Mouse (Mus musculus): ENCODE measurements at regions not wholly inside any gene's neighbourhood (a gene's known extent, or its start where the extent isn't known, plus 50 kb on each side); places are given as distances from the start of the nearest gene placed in this dataset.
"Not testable (repeated sequence)": the region's sequence is repeated elsewhere in the genome, so short reads cannot be mapped to it uniquely, and the experiment has no call there.

- Histone ChIP-seq H3K4me1 (peaks cover 7% of the 10 kb centered on the region; the same call in 1 of the 2 replicates), H3K9me3 (0 out of 2 replicates have a peak, but pooled peaks cover 5% of the 10 kb centered on the region), H3K27me3 (0 out of 2 replicates have a peak, but pooled peaks cover 11% of the 10 kb centered on the region), H3K36me3 (no peaks in the 10 kb centered on the region), H3K4me3 (no peak overlapping the region), H3K9ac (no peak overlapping the region), H3K27ac (no peak overlapping the region), H3K4me2 (replicated peaks) (no peak overlapping the region)
- WGBS = 84% methylated on average over 12 of the region's 12 CpGs
- no peak for ATAC-seq (ENCODE audit: low FRiP score, low read depth)
Measured at GRCm38 (mm10) chr16:93311644-93312043, 292.2 kb downstream of the Setd4 start.

- Histone ChIP-seq H3K9ac (no peak overlapping the region), H3K4me1 (peaks cover 7% of the 10 kb centered on the region; the same call in 1 of the 2 replicates), H3K27ac (no peak overlapping the region), H3K36me3 (no peaks in the 10 kb centered on the region), H3K27me3 (no peaks in the 10 kb centered on the region), H3K4me2 (replicated peaks) (no peak overlapping the region), H3K4me3 (no peak overlapping the region), H3K9me3 (0 out of 2 replicates have a peak, but pooled peaks cover 5% of the 10 kb centered on the region)
- no peak for ATAC-seq (ENCODE audit: low FRiP score, low read depth)
- 91% methylated on average over 2 of the region's 2 CpGs for WGBS
Measured at GRCm38 (mm10) chr16:93308666-93309360, 295.1 kb downstream of the Setd4 start.

GRCm38 (mm10) chr16:93306951-93307350 lies 296.9 kb downstream of the Setd4 start:
- H3K9me3 ChIP-seq = 0 out of 2 replicates have a peak, but pooled peaks cover 5% of the 10 kb centered on the region

GRCm38 (mm10) chr16:93306140-93306539 lies 297.7 kb downstream of the Setd4 start:
- not testable (repeated sequence) for H3K4me1 ChIP-seq; H3K36me3 ChIP-seq; H3K9me3 ChIP-seq; H3K9ac ChIP-seq; H3K27me3 ChIP-seq; H3K4me3 ChIP-seq; H3K27ac ChIP-seq; H3K4me2 ChIP-seq (replicated peaks); ATAC-seq (ENCODE audit: low FRiP score, low read depth)
- WGBS = 51% methylated on average over 7 of the region's 7 CpGs

More at GRCm38 (mm10) chr16:93306951-93307350, 296.9 kb downstream of the Setd4 start:
- Histone ChIP-seq H3K4me2 (replicated peaks) (no peak overlapping the region), H3K4me3 (no peak overlapping the region), H3K9ac (no peak overlapping the region), H3K36me3 (no peaks in the 10 kb centered on the region), H3K4me1 (peaks cover 4% of the 10 kb centered on the region), H3K27me3 (no peaks in the 10 kb centered on the region), H3K27ac (no peak overlapping the region)
- WGBS = 92% methylated on average over 18 of the region's 18 CpGs
- ATAC-seq (ENCODE audit: low FRiP score, low read depth) = no peak

- Histone ChIP-seq H3K9ac (no peak overlapping the region), H3K27ac (no peak overlapping the region), H3K4me3 (no peak overlapping the region), H3K27me3 (peaks cover 23% of the 10 kb centered on the region), H3K4me1 (peaks cover 16% of the 10 kb centered on the region), H3K9me3 (no peaks in the 10 kb centered on the region), H3K4me2 (replicated peaks) (no peak overlapping the region), H3K36me3 (no peaks in the 10 kb centered on the region)
- no peak for ATAC-seq (ENCODE audit: low FRiP score, low read depth)
- 41% methylated on average over 5 of the region's 5 CpGs for WGBS
Measured at GRCm38 (mm10) chr16:93294430-93294829, 309.4 kb downstream of the Setd4 start.

- Histone ChIP-seq H3K9me3 (no peaks in the 10 kb centered on the region), H3K4me2 (replicated peaks) (0 out of 2 replicates have a peak overlapping the region, but pooled peaks have one; percentile 19), H3K9ac (no peak overlapping the region), H3K27me3 (peaks cover 23% of the 10 kb centered on the region), H3K27ac (no peak overlapping the region), H3K4me1 (peaks cover 16% of the 10 kb centered on the region), H3K36me3 (no peaks in the 10 kb centered on the region), H3K4me3 (no peak overlapping the region)
- WGBS = 21% methylated on average over 13 of the region's 13 CpGs
- peak; percentile 86 for ATAC-seq (ENCODE audit: low FRiP score, low read depth)
Measured at GRCm38 (mm10) chr16:93292965-93293653, 310.8 kb downstream of the Setd4 start.

GRCm38 (mm10) chr16:93292181-93292834 lies 311.6 kb downstream of the Setd4 start:
- 26% methylated on average over 14 of the region's 14 CpGs for WGBS
- no peak for ATAC-seq (ENCODE audit: low FRiP score, low read depth)
- Histone ChIP-seq H3K27me3 (peaks cover 27% of the 10 kb centered on the region), H3K4me2 (replicated peaks) (peak overlapping the region; percentile 28), H3K36me3 (no peaks in the 10 kb centered on the region), H3K4me1 (peaks cover 16% of the 10 kb centered on the region), H3K27ac (no peak overlapping the region), H3K9me3 (no peaks in the 10 kb centered on the region), H3K4me3 (no peak overlapping the region), H3K9ac (no peak overlapping the region)

- WGBS = 55% methylated on average over 3 of the region's 3 CpGs
Measured at GRCm38 (mm10) chr16:93288036-93288435, 315.8 kb downstream of the Setd4 start.

GRCm38 (mm10) chr16:93287520-93287919 lies 316.3 kb downstream of the Setd4 start:
- H3K4me2 ChIP-seq (replicated peaks) = no peak overlapping the region
- H3K9ac ChIP-seq = no peak overlapping the region
- peaks cover 9% of the 10 kb centered on the region for H3K4me1 ChIP-seq
- no peak for ATAC-seq (ENCODE audit: low FRiP score, low read depth)
- H3K27me3 ChIP-seq = peaks cover 19% of the 10 kb centered on the region
- H3K4me3 ChIP-seq = no peak overlapping the region
- H3K27ac ChIP-seq = no peak overlapping the region
- H3K9me3 ChIP-seq = 0 out of 2 replicates have a peak, but pooled peaks cover 6% of the 10 kb centered on the region
- WGBS = 85% methylated on average over 2 of the region's 2 CpGs
- no peaks in the 10 kb centered on the region for H3K36me3 ChIP-seq

More at GRCm38 (mm10) chr16:93288036-93288435, 315.8 kb downstream of the Setd4 start:
- peaks cover 19% of the 10 kb centered on the region for H3K27me3 ChIP-seq
- no peak overlapping the region for H3K27ac ChIP-seq
- H3K4me3 ChIP-seq = no peak overlapping the region
- no peaks in the 10 kb centered on the region for H3K36me3 ChIP-seq
- no peak overlapping the region for H3K9ac ChIP-seq
- ATAC-seq (ENCODE audit: low FRiP score, low read depth) = no peak
- 0 out of 2 replicates have a peak, but pooled peaks cover 6% of the 10 kb centered on the region for H3K9me3 ChIP-seq
- no peak overlapping the region for H3K4me2 ChIP-seq (replicated peaks)
- H3K4me1 ChIP-seq = peaks cover 13% of the 10 kb centered on the region

GRCm38 (mm10) chr16:93286816-93287215 lies 317.0 kb downstream of the Setd4 start:
- Histone ChIP-seq H3K27ac (no peak overlapping the region), H3K9ac (no peak overlapping the region), H3K9me3 (0 out of 2 replicates have a peak, but pooled peaks cover 6% of the 10 kb centered on the region), H3K27me3 (peaks cover 19% of the 10 kb centered on the region), H3K4me3 (no peak overlapping the region), H3K4me2 (replicated peaks) (no peak overlapping the region), H3K36me3 (no peaks in the 10 kb centered on the region), H3K4me1 (peaks cover 2% of the 10 kb centered on the region; the same call in 1 of the 2 replicates)
- 85% methylated on average over 3 of the region's 3 CpGs for WGBS
- ATAC-seq (ENCODE audit: low FRiP score, low read depth) = no peak

- ATAC-seq (ENCODE audit: low FRiP score, low read depth) = no peak
- WGBS = 94% methylated on average over 6 of the region's 6 CpGs
- Histone ChIP-seq H3K9me3 (0 out of 2 replicates have a peak, but pooled peaks cover 6% of the 10 kb centered on the region), H3K27ac (no peak overlapping the region), H3K4me2 (replicated peaks) (no peak overlapping the region), H3K9ac (no peak overlapping the region), H3K4me3 (no peak overlapping the region), H3K36me3 (no peaks in the 10 kb centered on the region), H3K27me3 (peaks cover 19% of the 10 kb centered on the region), H3K4me1 (no peaks in the 10 kb centered on the region)
Measured at GRCm38 (mm10) chr16:93285191-93285590, 318.7 kb downstream of the Setd4 start.

- no peaks in the 10 kb centered on the region for H3K36me3 ChIP-seq
- no peak overlapping the region for H3K9ac ChIP-seq
- no peak overlapping the region for H3K4me2 ChIP-seq (replicated peaks)
- peaks cover 25% of the 10 kb centered on the region for H3K27me3 ChIP-seq
- ATAC-seq (ENCODE audit: low FRiP score, low read depth) = no peak
- no peak overlapping the region for H3K4me3 ChIP-seq
- H3K9me3 ChIP-seq = 0 out of 2 replicates have a peak, but pooled peaks cover 6% of the 10 kb centered on the region
- H3K4me1 ChIP-seq = peaks cover 7% of the 10 kb centered on the region
- 30% methylated on average over 1 of the region's 1 CpGs for WGBS
- H3K27ac ChIP-seq = no peak overlapping the region
Measured at GRCm38 (mm10) chr16:93281715-93282114, 322.1 kb downstream of the Setd4 start.
